In the genomic region with DNA sequence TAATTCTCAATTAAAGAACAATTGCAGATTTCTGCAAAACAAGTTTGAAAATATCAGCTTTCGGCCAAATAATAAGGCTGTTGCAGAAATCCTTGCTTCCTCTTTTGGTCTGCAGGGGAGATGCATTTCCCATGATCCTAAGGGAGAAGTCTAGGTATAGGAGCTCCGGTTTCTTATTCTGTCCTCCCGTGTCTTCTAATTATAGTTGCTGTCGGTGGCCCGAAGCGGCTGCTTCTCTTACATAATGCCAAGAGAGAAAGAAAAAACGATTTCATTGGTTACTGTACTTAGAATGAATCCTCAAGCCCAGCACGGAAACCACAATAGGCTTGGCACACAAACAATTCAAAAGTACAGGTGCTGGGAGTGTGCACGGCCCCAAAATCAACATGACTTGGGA, we compare ENCODE assay signal across 23 mouse cellular contexts.
A peak's percentile ranks its signal among the peaks of the same experiment; 100 is the strongest.
DNase-seq lines count a peak whose midpoint lies in the region; ATAC-seq and TF ChIP-seq lines count a peak whose summit lies in the region.
"Had no signal": no experiment of that assay in that cellular context is flagged by ENCODE, and none has a peak within 500 bp of the region (broad histone marks: within the 10 kb centered on the region; RNA-seq: fewer than 3 reads in every experiment).

No protein-coding gene starts in this region.

- no peak overlapping the region for H3K9ac ChIP-seq in lung, postnatal 0 days (replicated peaks; ENCODE audit: low read depth)
- H3K9ac ChIP-seq: forebrain, embryonic 12.5 days; heart, embryonic 12.5 days; liver, embryonic 13.5 days; neural tube, embryonic 15.5 days had no signal

- H3K4me1 ChIP-seq in lung, postnatal 0 days (ENCODE audit: insufficient read depth, low read depth, low read length) = no peaks in the 10 kb centered on the region
- H3K4me1 ChIP-seq: forebrain, embryonic 12.5 days; heart, embryonic 12.5 days; hindbrain, embryonic 10.5 days; liver, embryonic 13.5 days; neural tube, embryonic 15.5 days had no signal

- no peaks in the 10 kb centered on the region for H3K9me3 ChIP-seq in lung, postnatal 0 days (ENCODE audit: low read length)
- H3K9me3 ChIP-seq: forebrain, embryonic 12.5 days; heart, embryonic 12.5 days; hindbrain, embryonic 10.5 days; liver, embryonic 13.5 days; neural tube, embryonic 15.5 days had no signal

- no peak for DNase-seq in layer of hippocampus, adult 2 months (ENCODE audit: low spot score in 2 of 2)
- no peak for DNase-seq in layer of hippocampus, adult 18-20 months (ENCODE audit: low spot score in 2 of 2)
- peak; percentile 5 for DNase-seq in lung, postnatal 0 days (ENCODE audit: low spot score)
- DNase-seq in lung, postnatal 36 days = no peak
- DNase-seq in right cerebral cortex, postnatal 25 days = peak; percentile 22
- peak; percentile 50 for DNase-seq in telencephalon, adult 2 months (ENCODE audit: low read depth, low spot score)
- DNase-seq: adrenal gland, postnatal 25 days; cerebellum, adult 9-10 months; gastrocnemius, postnatal 14 days; heart, adult 18-20 months; heart, postnatal 10 days; kidney, adult 9 months; kidney, postnatal 14 days; liver, embryonic 13.5 days; lung, adult 2 months had no signal

- ATAC-seq in lung, postnatal 0 days = no peak
- ATAC-seq in erythroid progenitor cell, adult 5-6 weeks (replicated peaks; ENCODE audit: low FRiP score, poor library complexity, severe bottlenecking) = no peak
- ATAC-seq: hindbrain, postnatal 0 days; intestine, embryonic 16.5 days had no signal

- TF ChIP-seq CTCF in layer of hippocampus, adult 2 months (conservative IDR thresholded peaks at IDR 0.05) = no peak
- no peak for TF ChIP-seq CTCF in lung, postnatal 0 days (IDR thresholded peaks at IDR 0.05)

- 50% methylated on average over 9 of the region's 9 CpGs for WGBS in lung, postnatal 0 days

- no peak overlapping the region for H3K27ac ChIP-seq in layer of hippocampus, adult 2 months
- H3K27ac ChIP-seq in lung, postnatal 0 days (ENCODE audit: low read length) = no peak overlapping the region
- H3K27ac ChIP-seq: forebrain, embryonic 12.5 days; hindbrain, embryonic 10.5 days; hindbrain, postnatal 0 days; liver, embryonic 13.5 days; neural tube, embryonic 15.5 days had no signal

- H3K4me2 ChIP-seq in lung, postnatal 0 days (replicated peaks; ENCODE audit: low read depth, low read length) = no peak overlapping the region
- H3K4me2 ChIP-seq: forebrain, embryonic 12.5 days; heart, embryonic 12.5 days; liver, embryonic 13.5 days; midbrain, embryonic 11.5 days; neural tube, embryonic 15.5 days had no signal

- no peak for TF ChIP-seq EP300 in lung, postnatal 0 days (IDR thresholded peaks at IDR 0.05)

- H3K4me3 ChIP-seq in layer of hippocampus, adult 2 months = peak overlapping the region; percentile 24; the same call in 1 of the 2 replicates
- H3K4me3 ChIP-seq in lung, postnatal 0 days (ENCODE audit: low read depth, low read length) = no peak overlapping the region
- H3K4me3 ChIP-seq: forebrain, embryonic 12.5 days; heart, embryonic 12.5 days; hindbrain, embryonic 10.5 days; liver, embryonic 13.5 days; neural tube, embryonic 15.5 days had no signal

- no peaks in the 10 kb centered on the region for H3K36me3 ChIP-seq in lung, postnatal 0 days (ENCODE audit: insufficient read depth, low read length)
- H3K36me3 ChIP-seq: forebrain, embryonic 12.5 days; heart, embryonic 12.5 days; hindbrain, embryonic 10.5 days; liver, embryonic 13.5 days; neural tube, embryonic 15.5 days had no signal

- H3K27me3 ChIP-seq in lung, postnatal 0 days (replicated peaks; ENCODE audit: insufficient read depth, low read length) = no peaks in the 10 kb centered on the region
- H3K27me3 ChIP-seq: forebrain, embryonic 12.5 days; heart, embryonic 12.5 days; liver, embryonic 13.5 days; neural tube, embryonic 15.5 days had no signal

Comparison
In these comparisons a context has a peak if more than half of its experiments do, and no peak if none do; other contexts are left out.
1. DNase-seq: peak in lung, postnatal 0 days (single experiment), right cerebral cortex, postnatal 25 days (single experiment) and telencephalon, adult 2 months (single experiment); none in layer of hippocampus, adult 2 months (0 of 2), layer of hippocampus, adult 18-20 months (0 of 2) and lung, postnatal 36 days (single experiment).